Mouse (Mus musculus): Measurements from ENCODE around the gene Mum1. TPM values are rescaled to one million over a fixed set of nuclear protein-coding genes. Genes with fewer than 3 reads are reported as not detected.

Gene Mum1
- polyA plus RNA-seq, 2 experiments = 50.1 to 91.5 TPM

GRCm38 (mm10) chr10:80279273-80279672, 53.0 kb downstream of the Mum1 start:
- DNase-seq (ENCODE audit: low spot score) = no peak
- H3K9me3 ChIP-seq (ENCODE audit: control insufficient read depth, low read length) = no peaks in the 10 kb centered on the region
- no peaks in the 10 kb centered on the region for H3K27me3 ChIP-seq (ENCODE audit: control insufficient read depth, insufficient read depth, low read length)
- H3K9ac ChIP-seq (ENCODE audit: low read depth, low read length, severe bottlenecking) = no peak overlapping the region
- no peak overlapping the region for H3K4me3 ChIP-seq (replicated peaks; ENCODE audit: low read length)
- 95% methylated on average over 12 of the region's 12 CpGs for WGBS
- TF ChIP-seq POLR2A (IDR thresholded peaks at IDR 0.05; ENCODE audit: borderline replicate concordance, extremely low read depth, insufficient read depth, insufficient read length) = no peak
- peaks cover 96% of the 10 kb centered on the region for H3K36me3 ChIP-seq (ENCODE audit: control insufficient read depth, insufficient read depth, low read length)
- H3K27ac ChIP-seq (replicated peaks; ENCODE audit: low read depth, low read length) = no peak overlapping the region
- no peak for ATAC-seq (ENCODE audit: low FRiP score, low read depth)
- no peak overlapping the region for H3K4me2 ChIP-seq (replicated peaks; ENCODE audit: low read depth, low read length, severe bottlenecking)
- no peaks in the 10 kb centered on the region for H3K4me1 ChIP-seq (ENCODE audit: control insufficient read depth, insufficient read depth, low read length)

- ATAC-seq (ENCODE audit: low FRiP score, low read depth) (no peak), DNase-seq (ENCODE audit: low spot score) (no peak)
- no peak overlapping the region for H3K4me3 ChIP-seq (replicated peaks; ENCODE audit: low read length)
- no peak overlapping the region for H3K27ac ChIP-seq (replicated peaks; ENCODE audit: low read depth, low read length)
- no peak overlapping the region for H3K9ac ChIP-seq (ENCODE audit: low read depth, low read length, severe bottlenecking)
- WGBS = 84% methylated on average over 7 of the region's 7 CpGs
- TF ChIP-seq POLR2A (IDR thresholded peaks at IDR 0.05; ENCODE audit: borderline replicate concordance, extremely low read depth, insufficient read depth, insufficient read length) = no peak
- H3K4me2 ChIP-seq (replicated peaks; ENCODE audit: low read depth, low read length, severe bottlenecking) = no peak overlapping the region
- H3K27me3 ChIP-seq (ENCODE audit: control insufficient read depth, insufficient read depth, low read length) = no peaks in the 10 kb centered on the region
- no peaks in the 10 kb centered on the region for H3K9me3 ChIP-seq (ENCODE audit: control insufficient read depth, low read length)
- H3K36me3 ChIP-seq (ENCODE audit: control insufficient read depth, insufficient read depth, low read length) = peaks cover 97% of the 10 kb centered on the region
- no peaks in the 10 kb centered on the region for H3K4me1 ChIP-seq (ENCODE audit: control insufficient read depth, insufficient read depth, low read length)
These were observed 55.1 kb downstream of the Mum1 start for GRCm38 (mm10) chr10:80281304-80281703.

DNA sequence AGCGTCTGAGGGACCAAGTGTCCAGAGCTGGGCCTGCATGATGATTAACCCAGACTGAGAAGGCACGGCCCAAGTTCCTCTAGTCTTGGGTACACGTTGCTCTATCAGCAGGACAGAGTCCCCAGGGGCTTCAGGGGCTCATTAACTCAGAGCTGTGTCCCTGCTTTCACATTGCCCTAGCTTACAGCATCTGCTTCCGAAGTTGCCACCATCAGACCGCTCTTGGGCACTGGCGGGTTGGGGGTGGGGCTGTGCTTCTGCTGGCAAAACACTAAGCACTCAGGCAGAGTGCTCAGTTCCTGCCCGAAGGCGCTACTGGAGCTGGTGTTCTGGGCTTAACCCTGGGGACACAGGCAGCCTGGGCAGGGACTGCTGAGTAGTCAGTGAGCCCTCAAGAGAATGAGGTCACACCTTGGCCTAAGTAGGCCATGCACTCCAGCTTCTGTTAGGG, 55.7 kb downstream of the Mum1 start:
- WGBS = 76% methylated on average over 8 of the region's 8 CpGs
- H3K9ac ChIP-seq (ENCODE audit: low read depth, low read length, severe bottlenecking) = no peak overlapping the region

GRCm38 (mm10) chr10:80282481-80283441, 56.5 kb downstream of the Mum1 start:
- DNase-seq (ENCODE audit: low spot score) (no peak), ATAC-seq (ENCODE audit: low FRiP score, low read depth) (no peak)
- no peaks in the 10 kb centered on the region for H3K27me3 ChIP-seq (ENCODE audit: control insufficient read depth, insufficient read depth, low read length)
- no peak for TF ChIP-seq POLR2A (IDR thresholded peaks at IDR 0.05; ENCODE audit: borderline replicate concordance, extremely low read depth, insufficient read depth, insufficient read length)
- no peaks in the 10 kb centered on the region for H3K9me3 ChIP-seq (ENCODE audit: control insufficient read depth, low read length)
- H3K4me3 ChIP-seq (replicated peaks; ENCODE audit: low read length) = no peak overlapping the region
- H3K27ac ChIP-seq (replicated peaks; ENCODE audit: low read depth, low read length) = no peak overlapping the region
- H3K9ac ChIP-seq (ENCODE audit: low read depth, low read length, severe bottlenecking) = no peak overlapping the region
- H3K36me3 ChIP-seq (ENCODE audit: control insufficient read depth, insufficient read depth, low read length) = peaks cover 95% of the 10 kb centered on the region
- H3K4me2 ChIP-seq (replicated peaks; ENCODE audit: low read depth, low read length, severe bottlenecking) = no peak overlapping the region
- H3K4me1 ChIP-seq (ENCODE audit: control insufficient read depth, insufficient read depth, low read length) = no peaks in the 10 kb centered on the region
- 88% methylated on average over 20 of the region's 20 CpGs for WGBS

More for the DNA sequence above, 55.7 kb downstream of the Mum1 start:
- Histone ChIP-seq H3K4me2 (replicated peaks; ENCODE audit: low read depth, low read length, severe bottlenecking) (no peak overlapping the region), H3K27ac (replicated peaks; ENCODE audit: low read depth, low read length) (no peak overlapping the region), H3K27me3 (ENCODE audit: control insufficient read depth, insufficient read depth, low read length) (no peaks in the 10 kb centered on the region), H3K4me3 (replicated peaks; ENCODE audit: low read length) (no peak overlapping the region), H3K36me3 (ENCODE audit: control insufficient read depth, insufficient read depth, low read length) (peaks cover 96% of the 10 kb centered on the region), H3K9me3 (ENCODE audit: control insufficient read depth, low read length) (no peaks in the 10 kb centered on the region), H3K4me1 (ENCODE audit: control insufficient read depth, insufficient read depth, low read length) (no peaks in the 10 kb centered on the region)
- DNase-seq (ENCODE audit: low spot score) (no peak), ATAC-seq (ENCODE audit: low FRiP score, low read depth) (no peak)
- no peak for TF ChIP-seq POLR2A (IDR thresholded peaks at IDR 0.05; ENCODE audit: borderline replicate concordance, extremely low read depth, insufficient read depth, insufficient read length)

DNA sequence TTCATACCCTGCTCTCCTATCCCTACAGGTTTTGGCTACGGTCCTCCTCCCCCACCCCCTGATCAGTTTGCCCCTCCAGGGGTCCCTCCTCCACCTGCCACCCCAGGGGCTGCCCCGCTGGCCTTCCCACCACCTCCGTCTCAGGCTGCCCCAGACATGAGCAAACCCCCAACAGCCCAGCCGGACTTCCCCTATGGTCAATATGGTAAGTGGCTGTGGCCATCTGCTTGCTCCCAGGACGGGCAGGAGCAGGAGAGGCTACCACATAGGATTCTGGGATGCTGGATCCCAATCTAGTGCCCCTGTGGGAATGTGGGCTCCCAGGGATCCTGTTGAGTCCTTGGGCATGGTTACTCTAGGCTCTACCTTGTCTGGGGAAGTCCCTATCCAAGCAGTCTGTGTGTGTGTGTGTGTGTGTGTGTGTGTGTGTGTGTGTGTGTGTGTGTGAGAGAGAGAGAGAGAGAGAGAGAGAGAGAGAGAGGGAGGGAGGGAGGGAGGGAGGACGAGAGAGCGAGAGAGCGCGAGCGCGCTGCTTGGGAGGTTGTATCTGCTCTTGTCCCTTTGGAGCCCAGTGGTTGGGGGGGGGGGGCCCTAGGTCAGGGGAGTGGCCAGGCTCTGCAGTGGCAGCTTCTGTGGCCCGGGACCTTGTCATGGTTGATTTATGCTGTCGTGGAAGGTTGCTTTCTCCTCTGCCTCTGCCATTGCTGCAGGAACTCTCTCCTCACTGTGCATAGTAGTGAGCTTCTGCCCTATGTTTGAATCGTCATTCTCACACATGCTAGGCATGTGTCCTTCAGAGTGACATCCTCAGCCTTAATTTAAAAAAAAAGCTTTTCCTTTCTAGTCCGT, 59.2 kb downstream of the Mum1 start:
- peaks cover 83% of the 10 kb centered on the region for H3K36me3 ChIP-seq (ENCODE audit: control insufficient read depth, insufficient read depth, low read length)

More for the DNA sequence above, 59.2 kb downstream of the Mum1 start:
- ATAC-seq (ENCODE audit: low FRiP score, low read depth) (no peak), DNase-seq (ENCODE audit: low spot score) (no peak)
- WGBS = 79% methylated on average over 15 of the region's 15 CpGs
- Histone ChIP-seq H3K9me3 (ENCODE audit: control insufficient read depth, low read length) (no peaks in the 10 kb centered on the region), H3K27me3 (ENCODE audit: control insufficient read depth, insufficient read depth, low read length) (no peaks in the 10 kb centered on the region), H3K4me1 (ENCODE audit: control insufficient read depth, insufficient read depth, low read length) (no peaks in the 10 kb centered on the region), H3K27ac (replicated peaks; ENCODE audit: low read depth, low read length) (no peak overlapping the region), H3K4me3 (replicated peaks; ENCODE audit: low read length) (no peak overlapping the region), H3K4me2 (replicated peaks; ENCODE audit: low read depth, low read length, severe bottlenecking) (no peak overlapping the region), H3K9ac (ENCODE audit: low read depth, low read length, severe bottlenecking) (no peak overlapping the region)
- no peak for TF ChIP-seq POLR2A (IDR thresholded peaks at IDR 0.05; ENCODE audit: borderline replicate concordance, extremely low read depth, insufficient read depth, insufficient read length)

Measured in limb, embryonic 14.5 days (tissue).